8 mouse cellular contexts compared by ENCODE assay signal in the genomic region with DNA sequence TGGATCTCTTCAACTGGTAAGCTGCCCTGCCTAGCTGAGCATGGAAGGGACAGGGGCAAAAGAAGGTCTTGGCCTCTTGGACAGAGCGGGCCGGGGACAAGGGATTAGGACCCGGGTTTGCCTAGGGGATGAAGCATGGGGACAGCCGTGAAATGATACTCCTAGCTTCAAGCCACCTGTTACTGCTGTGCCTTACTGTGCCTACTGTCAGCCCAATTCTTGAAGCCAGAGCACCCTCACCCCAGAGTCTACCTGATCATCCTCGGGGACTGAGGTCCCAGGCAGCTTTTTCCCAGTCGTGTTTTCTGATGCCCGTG. TPM values are rescaled to one million over a fixed set of nuclear protein-coding genes. Genes with fewer than 3 reads are reported as not detected.
DNase-seq lines count a peak whose midpoint lies in the region; ATAC-seq and TF ChIP-seq lines count a peak whose summit lies in the region.
"Had no signal": no experiment of that assay in that cellular context is flagged by ENCODE, and none has a peak within 500 bp of the region (broad histone marks: within the 10 kb centered on the region; RNA-seq: fewer than 3 reads in every experiment).

No protein-coding gene starts in this region.

- TF ChIP-seq CTCF in lung, embryonic 14.5 days (IDR thresholded peaks at IDR 0.05; ENCODE audit: low read depth), result no peak

- no peaks in the 10 kb centered on the region for H3K36me3 ChIP-seq in lung, embryonic 14.5 days (ENCODE audit: insufficient read depth)
- H3K36me3 ChIP-seq in forebrain, embryonic 14.5 days (ENCODE audit: control insufficient read depth, insufficient read depth, low read length), result no peaks in the 10 kb centered on the region
- no peaks in the 10 kb centered on the region for H3K36me3 ChIP-seq in limb, embryonic 14.5 days (ENCODE audit: control insufficient read depth, insufficient read depth, low read length)
- H3K36me3 ChIP-seq in stomach, embryonic 15.5 days, result no peaks in the 10 kb centered on the region

- no peaks in the 10 kb centered on the region for H3K9me3 ChIP-seq in lung, embryonic 14.5 days (ENCODE audit: low read depth, low read length)
- no peaks in the 10 kb centered on the region for H3K9me3 ChIP-seq in forebrain, embryonic 14.5 days (replicated peaks; ENCODE audit: control insufficient read depth, low read length)
- H3K9me3 ChIP-seq in limb, embryonic 14.5 days (ENCODE audit: control insufficient read depth, low read length), result no peaks in the 10 kb centered on the region
- H3K9me3 ChIP-seq in stomach, embryonic 15.5 days, result no peaks in the 10 kb centered on the region

- no peak overlapping the region for H3K9ac ChIP-seq in lung, embryonic 14.5 days
- H3K9ac ChIP-seq in forebrain, embryonic 14.5 days (ENCODE audit: low read length), result peak overlapping the region; percentile 37; the same call in 1 of the 2 replicates
- H3K9ac ChIP-seq in limb, embryonic 14.5 days (ENCODE audit: low read depth, low read length, severe bottlenecking), result no peak overlapping the region
- no peak overlapping the region for H3K9ac ChIP-seq in stomach, embryonic 15.5 days

- DNase-seq in lung, embryonic 14.5 days, result no peak
- no peak for DNase-seq in lung, postnatal 10 days
- DNase-seq in forebrain, embryonic 14.5 days (ENCODE audit: low spot score), result no peak
- no peak for DNase-seq in limb, embryonic 14.5 days (ENCODE audit: low spot score)
- DNase-seq in left cerebral cortex, postnatal 14 days (ENCODE audit: low spot score in 2 of 2), result no peak
- DNase-seq in left cerebral cortex, postnatal 10 days (ENCODE audit: extremely low spot score in 1 of 2, low spot score in 2 of 2), result no peak

- H3K4me1 ChIP-seq in lung, embryonic 14.5 days (ENCODE audit: insufficient read depth), result no peaks in the 10 kb centered on the region
- H3K4me1 ChIP-seq in forebrain, embryonic 14.5 days (ENCODE audit: control insufficient read depth, insufficient read depth, low read length), result no peaks in the 10 kb centered on the region
- H3K4me1 ChIP-seq in limb, embryonic 14.5 days (ENCODE audit: control insufficient read depth, insufficient read depth, low read length), result no peaks in the 10 kb centered on the region
- H3K4me1 ChIP-seq in stomach, embryonic 15.5 days, result no peaks in the 10 kb centered on the region

- no peak for TF ChIP-seq POLR2A in limb, embryonic 14.5 days (IDR thresholded peaks at IDR 0.05; ENCODE audit: borderline replicate concordance, extremely low read depth, insufficient read depth, insufficient read length)

- H3K27ac ChIP-seq in lung, embryonic 14.5 days (ENCODE audit: low read depth), result no peak overlapping the region
- no peak overlapping the region for H3K27ac ChIP-seq in forebrain, embryonic 14.5 days (ENCODE audit: low read depth, low read length)
- no peak overlapping the region for H3K27ac ChIP-seq in limb, embryonic 14.5 days (replicated peaks; ENCODE audit: low read depth, low read length)
- no peak overlapping the region for H3K27ac ChIP-seq in stomach, embryonic 15.5 days

- H3K27me3 ChIP-seq in lung, embryonic 14.5 days (ENCODE audit: insufficient read depth, low read length), result peaks cover 11% of the 10 kb centered on the region; the same call in 1 of the 2 replicates
- no peaks in the 10 kb centered on the region for H3K27me3 ChIP-seq in forebrain, embryonic 14.5 days (replicated peaks; ENCODE audit: control insufficient read depth, insufficient read depth, low read length)
- H3K27me3 ChIP-seq in limb, embryonic 14.5 days (ENCODE audit: control insufficient read depth, insufficient read depth, low read length), result peaks cover 21% of the 10 kb centered on the region; the same call in 1 of the 2 replicates
- peaks cover 5% of the 10 kb centered on the region; the same call in 1 of the 2 replicates for H3K27me3 ChIP-seq in stomach, embryonic 15.5 days (replicated peaks)

- ATAC-seq in lung, embryonic 14.5 days (ENCODE audit: insufficient read depth), result no peak
- 0 out of 2 replicates have a peak, but pooled peaks have one; percentile 21 for ATAC-seq in forebrain, embryonic 14.5 days
- ATAC-seq in limb, embryonic 14.5 days (ENCODE audit: low FRiP score, low read depth), result no peak
- no peak for ATAC-seq in stomach, embryonic 15.5 days (ENCODE audit: insufficient read depth, low FRiP score, low read depth)
- ATAC-seq: Patski had no signal

- intact Hi-C loops in left cerebral cortex, postnatal 14 days (cut with DNase I), result loop anchor here (10.0 kb wide), 1 partner anchor 79 kb away; no protein-coding TSS in a partner anchor
- intact Hi-C loops in left cerebral cortex, postnatal 10 days (cut with DNase I), result loop anchor here (5.0 kb wide), 1 partner anchor 1163 kb away; a partner anchor contains a TSS

- WGBS in lung, embryonic 14.5 days, result 56% methylated on average over 7 of the region's 7 CpGs
- 53% methylated on average over 7 of the region's 7 CpGs for WGBS in forebrain, embryonic 14.5 days
- WGBS in limb, embryonic 14.5 days, result 42% methylated on average over 7 of the region's 7 CpGs
- WGBS in stomach, embryonic 15.5 days, result 40% methylated on average over 7 of the region's 7 CpGs

- H3K4me3 ChIP-seq in lung, embryonic 14.5 days (ENCODE audit: low read depth, low read length), result 0 out of 2 replicates have a peak overlapping the region, but pooled peaks have one; percentile 19
- peak overlapping the region; percentile 34 for H3K4me3 ChIP-seq in forebrain, embryonic 14.5 days (ENCODE audit: low read depth, low read length)
- peak overlapping the region; percentile 31 for H3K4me3 ChIP-seq in limb, embryonic 14.5 days (replicated peaks; ENCODE audit: low read length)
- H3K4me3 ChIP-seq in stomach, embryonic 15.5 days (replicated peaks), result peak overlapping the region; percentile 31

- peak overlapping the region; percentile 57 for H3K4me2 ChIP-seq in lung, embryonic 14.5 days
- peak overlapping the region; percentile 61 for H3K4me2 ChIP-seq in forebrain, embryonic 14.5 days (ENCODE audit: low read length)
- H3K4me2 ChIP-seq in limb, embryonic 14.5 days (replicated peaks; ENCODE audit: low read depth, low read length, severe bottlenecking), result peak overlapping the region; percentile 53
- H3K4me2 ChIP-seq in stomach, embryonic 15.5 days, result peak overlapping the region; percentile 61

RNA-seq across cellular contexts. Expression of a gene that starts 0.6 kb away (rescaled TPM):
- 0.32 and 0.50 TPM in 2 replicates for polyA plus RNA-seq in lung, embryonic 14.5 days (2014; fragmentation: Nextera tagmentation; extraction: Ambion mirVana)
- 2.0 and 2.3 TPM in 2 replicates for polyA plus RNA-seq in forebrain, embryonic 14.5 days (2014; fragmentation: Nextera tagmentation; extraction: Ambion mirVana)
- 0.18 and 0.20 TPM in 2 replicates for polyA plus RNA-seq in limb, embryonic 14.5 days (2012; rRNA removed)
- polyA plus RNA-seq in limb, embryonic 14.5 days (2014; fragmentation: Nextera tagmentation; extraction: Ambion mirVana), result 0.19 and 0.28 TPM in 2 replicates
- 0.50 and 0.92 TPM in 2 replicates for polyA plus RNA-seq in stomach, embryonic 15.5 days (2015; fragmentation: Nextera tagmentation; extraction: Ambion mirVana)
- total RNA-seq in left cerebral cortex, postnatal 14 days (2021), result 1 to 10 TPM; 2.2 to 3.9 TPM
- 1 to 10 TPM; 4.5 to 4.6 TPM for total RNA-seq in left cerebral cortex, postnatal 10 days (2021)
- polyA plus RNA-seq: Patski had no signal
